Mouse (Mus musculus) CH12.LX (cell line): ENCODE measurements around the gene Spin1. TPM values are rescaled to one million over a fixed set of nuclear protein-coding genes. Genes with fewer than 3 reads are reported as not detected.

Experiments
- DNase-seq: peaks from one replicate; pipeline ENCODE4 v3.0.0-alpha.2; 2013; ENCODE audit errors: extremely low read depth
- H3K27ac ChIP-seq: 2 replicates; pipeline ENCODE4 v1.5.1; 2012; ENCODE audit warnings: low read depth, mild to moderate bottlenecking, control low read depth, moderate library complexity; ENCODE audit not compliant: insufficient read depth
- H3K27me3 ChIP-seq: replicated peaks from 2 replicates; pipeline ENCODE3; 2012; ENCODE audit warnings: inconsistent platforms
- H3K36me3 ChIP-seq, 2 experiments: replicated peaks in 1 of 2; 2 replicates each; pipeline versions ENCODE3 to v1.6.1; 2012; ENCODE audit warnings: inconsistent platforms in 1 of 2, low read length in 1 of 2, mild to moderate bottlenecking in 1 of 2, mixed read lengths in 1 of 2, moderate library complexity in 1 of 2; ENCODE audit not compliant: control insufficient read depth in 1 of 2, insufficient read depth in 1 of 2
- H3K4me1 ChIP-seq, 2 experiments: 2 replicates each; pipeline ENCODE4 v1.6.1; 2012; ENCODE audit warnings: inconsistent platforms in 1 of 2, moderate library complexity in 1 of 2; ENCODE audit not compliant: insufficient read depth in 2 of 2, control insufficient read depth in 1 of 2
- H3K4me2 ChIP-seq: 2 replicates; pipeline ENCODE4 v1.6.1; 2012; ENCODE audit warnings: low read depth, mild to moderate bottlenecking, control low read depth; ENCODE audit not compliant: poor library complexity, insufficient read depth, severe bottlenecking
- H3K4me3 ChIP-seq, 3 experiments: fragments of 150-350 bp in 1 of 3; sonication (generic) in 1 of 3; replicated peaks in 1 of 3; 2 replicates each; pipeline versions ENCODE3 to v1.5.1; 2011 to 2012; ENCODE audit warnings: low read depth in 2 of 3, low read length in 2 of 3, mild to moderate bottlenecking in 2 of 3, moderate library complexity in 2 of 3, control low read depth in 1 of 3, improper control_type of control experiment in 1 of 3, inconsistent platforms in 1 of 3, mixed read lengths in 1 of 3; ENCODE audit not compliant: poor library complexity in 1 of 3
- H3K79me2 ChIP-seq: replicated peaks from 2 replicates; pipeline ENCODE4 v1.6.1; 2012; ENCODE audit warnings: mild to moderate bottlenecking, moderate library complexity; ENCODE audit not compliant: control insufficient read depth, poor library complexity, insufficient read depth, severe bottlenecking; ENCODE audit errors: extremely low read depth
- H3K9ac ChIP-seq: 2 replicates; pipeline ENCODE4 v1.6.1; 2012; ENCODE audit warnings: low read depth, mild to moderate bottlenecking, control low read depth, moderate library complexity; ENCODE audit not compliant: insufficient read depth
- H3K9me3 ChIP-seq: replicated peaks from 2 replicates; pipeline ENCODE3; 2012; ENCODE audit warnings: low read length, inconsistent platforms, mixed read lengths
- CHD2 ChIP-seq: IDR thresholded peaks from 2 replicates; pipeline ENCODE4 v1.6.1; 2011; ENCODE audit warnings: low read length, improper control_type of control experiment
- E2F4 ChIP-seq: IDR thresholded peaks from 2 replicates; pipeline ENCODE4 v1.6.1; 2011; ENCODE audit warnings: low read depth, low read length, improper control_type of control experiment; ENCODE audit not compliant: insufficient replicate concordance
- ELF1 ChIP-seq: IDR thresholded peaks from 2 replicates; pipeline ENCODE4 v1.6.1; 2014; ENCODE audit warnings: low read depth, mild to moderate bottlenecking, inconsistent platforms, low read length, improper control_type of control experiment
- EP300 ChIP-seq: IDR thresholded peaks from 2 replicates; pipeline ENCODE4 v1.6.1; 2011; ENCODE audit warnings: low read length, improper control_type of control experiment
- HCFC1 ChIP-seq: IDR thresholded peaks from 2 replicates; pipeline ENCODE4 v1.6.1; 2012; ENCODE audit warnings: low read depth, mild to moderate bottlenecking, inconsistent platforms, low read length, improper control_type of control experiment
- IRF4 ChIP-seq: IDR thresholded peaks from 2 replicates; pipeline ENCODE4 v1.6.1; 2014; ENCODE audit warnings: low read depth, mild to moderate bottlenecking, inconsistent platforms, low read length, improper control_type of control experiment
- JUN ChIP-seq: IDR thresholded peaks from 2 replicates; pipeline ENCODE4 v1.6.1; 2011; ENCODE audit warnings: low read depth, mild to moderate bottlenecking, low read length, improper control_type of control experiment, moderate library complexity; ENCODE audit not compliant: insufficient read depth
- KAT2A ChIP-seq: IDR thresholded peaks from 2 replicates; pipeline ENCODE4 v1.6.1; 2012; ENCODE audit warnings: low read length, improper control_type of control experiment, inconsistent platforms; ENCODE audit not compliant: insufficient replicate concordance
- MAFK ChIP-seq: IDR thresholded peaks from 2 replicates; pipeline ENCODE4 v1.6.1; 2011; ENCODE audit warnings: low read length, improper control_type of control experiment; ENCODE audit not compliant: insufficient replicate concordance
- MAX ChIP-seq: IDR thresholded peaks from 2 replicates; pipeline ENCODE4 v1.6.1; 2011; ENCODE audit warnings: low read length, improper control_type of control experiment
- MAZ ChIP-seq: IDR thresholded peaks from 2 replicates; pipeline ENCODE4 v1.6.1; 2012; ENCODE audit warnings: low read depth, mild to moderate bottlenecking, inconsistent platforms, low read length, improper control_type of control experiment, moderate library complexity
- MEF2A ChIP-seq: IDR thresholded peaks from 2 replicates; pipeline ENCODE4 v1.6.1; 2014; ENCODE audit warnings: low read depth, mild to moderate bottlenecking, inconsistent platforms, low read length, improper control_type of control experiment, borderline replicate concordance
- MXI1 ChIP-seq: IDR thresholded peaks from 2 replicates; pipeline ENCODE4 v1.6.1; 2011; ENCODE audit warnings: mild to moderate bottlenecking, low read depth, low read length, improper control_type of control experiment
- MYC ChIP-seq: IDR thresholded peaks from 2 replicates; pipeline ENCODE4 v1.6.1; 2011; ENCODE audit warnings: low read depth, mild to moderate bottlenecking, improper control_type of control experiment, low read length
- PAX5 ChIP-seq: IDR thresholded peaks from 2 replicates; pipeline ENCODE4 v1.6.1; 2012; ENCODE audit warnings: low read length, inconsistent platforms, mixed read lengths
- POLR2A ChIP-seq: IDR thresholded peaks from 2 replicates; pipeline ENCODE4 v1.6.1; 2011; ENCODE audit warnings: low read depth, mild to moderate bottlenecking, improper control_type of control experiment, low read length
- RAD21 ChIP-seq: IDR thresholded peaks from 2 replicates; pipeline ENCODE4 v1.6.1; 2011; ENCODE audit warnings: low read depth, mild to moderate bottlenecking, low read length, improper control_type of control experiment, moderate library complexity
- RCOR1 ChIP-seq: conservative IDR thresholded peaks from 2 replicates; pipeline ENCODE4 v1.6.1; 2012; ENCODE audit warnings: low read depth, mild to moderate bottlenecking, inconsistent platforms, low read length, improper control_type of control experiment
- SIN3A ChIP-seq: IDR thresholded peaks from 2 replicates; pipeline ENCODE4 v1.6.1; 2012; ENCODE audit warnings: low read length, improper control_type of control experiment, inconsistent platforms
- SMC3 ChIP-seq: IDR thresholded peaks from 2 replicates; pipeline ENCODE4 v1.6.1; 2011; ENCODE audit warnings: low read depth, low read length, improper control_type of control experiment
- TBP ChIP-seq: conservative IDR thresholded peaks from 2 replicates; pipeline ENCODE4 v1.6.1; 2011; ENCODE audit warnings: low read depth, low read length, improper control_type of control experiment
- TCF12 ChIP-seq: IDR thresholded peaks from 2 replicates; pipeline ENCODE4 v1.6.1; 2014; ENCODE audit warnings: low read depth, mild to moderate bottlenecking, inconsistent platforms, low read length, improper control_type of control experiment
- USF1 ChIP-seq: IDR thresholded peaks from 2 replicates; pipeline ENCODE4 v1.6.1; 2014; ENCODE audit warnings: low read depth, mild to moderate bottlenecking, inconsistent platforms, low read length, improper control_type of control experiment
- USF2 ChIP-seq: conservative IDR thresholded peaks from 2 replicates; pipeline ENCODE4 v1.6.1; 2011; ENCODE audit warnings: low read depth, low read length, improper control_type of control experiment
- ZMIZ1 ChIP-seq: IDR thresholded peaks from 2 replicates; pipeline ENCODE4 v1.6.1; 2012; ENCODE audit warnings: low read depth, mild to moderate bottlenecking, inconsistent platforms, low read length, improper control_type of control experiment
- ZNF384 ChIP-seq: IDR thresholded peaks from 2 replicates; pipeline ENCODE4 v1.6.1; 2012; ENCODE audit warnings: low read depth, low read length, improper control_type of control experiment, inconsistent platforms
- dilution Hi-C: fragments of 300-500 bp; cut with MboI; formaldehyde crosslinking; loops from 2 replicates; pipeline ENCODE4 v1.14.3; 2020; ENCODE audit warnings: low sequenced_read_pairs; ENCODE audit not compliant: extremely low pct_unique_long_range_greater_than_20kb, extremely low pct_ligation_motif_present
- in situ Hi-C: fragments of 300-500 bp; cut with MboI; formaldehyde crosslinking; loops from 3 replicates; pipeline ENCODE4 v1.14.3; 2019; ENCODE audit warnings: low sequenced_read_pairs, low pct_ligation_motif_present, low pct_unique_long_range_greater_than_20kb, mixed read lengths
- polyA plus RNA-seq: library from polyadenylated mRNA; unstranded; fragments of >175 nt; gene quantifications from 2 replicates; pipeline ENCODE4 v1.2.1, GENCODE M21; 2012; ENCODE audit warnings: low read depth; ENCODE audit not compliant: insufficient read length
- total RNA-seq, 2 experiments: library from RNA; depleted of rRNA; stranded (reverse); fragments of 300-350 nt in 1 of 2; fragments of >200 nt in 1 of 2; gene quantifications; 2 replicates each; pipeline ENCODE4 v1.2.3; 2012 to 2014

The Spin1 gene
- total and polyA plus RNA-seq, 3 experiments = 15.2 to 37.8 (median 25.4) TPM

DNA sequence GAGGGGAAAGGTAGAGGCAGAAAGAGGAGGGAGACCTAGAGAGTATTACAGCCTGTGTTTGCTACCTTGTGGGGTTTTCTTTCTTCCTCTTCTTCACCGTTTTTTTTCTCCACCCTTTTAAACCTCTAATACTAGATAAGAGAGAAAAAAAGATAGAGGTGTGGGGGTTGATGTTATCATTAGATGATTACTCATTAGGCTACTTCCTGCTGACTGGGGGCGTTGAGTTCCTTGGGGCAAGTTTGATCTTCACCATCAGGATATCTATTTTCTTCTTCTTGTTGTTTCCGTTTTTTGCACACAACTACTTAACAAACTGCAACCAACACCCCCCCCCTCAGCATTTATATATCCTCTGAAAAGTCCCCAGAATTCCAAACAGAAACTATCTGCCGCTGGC is 12.5 kb upstream of the Spin1 start:
- H3K9me3 ChIP-seq = no peaks in the 10 kb centered on the region
- H3K79me2 ChIP-seq = no peaks in the 10 kb centered on the region
- H3K9ac ChIP-seq = no peak overlapping the region
- DNase-seq = no peak
- TF ChIP-seq USF2 (no peak), MXI1 (no peak), TCF12 (no peak), MAFK (no peak), E2F4 (no peak), TBP (no peak), HCFC1 (no peak), PAX5 (no peak), MAX (no peak), KAT2A (no peak), ZNF384 (no peak), MYC (no peak), MAZ (no peak), SMC3 (no peak), ELF1 (no peak), SIN3A (no peak), JUN (no peak), EP300 (no peak)
- no peak overlapping the region for H3K27ac ChIP-seq
- peaks cover 0 to 3% of the 10 kb centered on the region in 2 experiments; a peak in 1 of 4 replicates for H3K4me1 ChIP-seq
- H3K36me3 ChIP-seq = no peaks in the 10 kb centered on the region
- no peak overlapping the region for H3K4me3 ChIP-seq
- H3K27me3 ChIP-seq = no peaks in the 10 kb centered on the region
- H3K4me2 ChIP-seq = no peak overlapping the region
- dilution Hi-C loops (no loop called here), in situ Hi-C loops (no loop called here)

DNA sequence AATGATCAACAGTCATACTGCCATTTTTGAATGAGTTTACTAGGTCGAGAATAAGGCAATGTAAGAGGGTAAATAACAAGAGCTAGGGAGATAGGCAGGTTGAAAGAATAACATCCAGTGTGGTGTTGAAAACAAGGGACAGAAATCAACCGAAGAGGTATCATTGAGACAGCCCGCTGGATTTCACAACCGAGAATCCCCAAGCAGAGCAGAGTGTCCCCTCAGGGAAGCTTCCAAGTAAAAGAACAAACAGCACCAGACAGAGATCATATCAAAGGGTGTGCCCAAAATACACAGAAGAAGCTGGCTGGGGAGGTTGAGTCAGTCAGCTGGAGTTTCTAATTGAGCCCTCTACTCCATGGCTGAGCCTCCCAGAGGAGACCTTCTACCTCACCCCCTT is 11.6 kb upstream of the Spin1 start:
- dilution Hi-C loops = no loop called here
- Histone ChIP-seq H3K9ac (no peak overlapping the region), H3K27me3 (no peaks in the 10 kb centered on the region), H3K79me2 (no peaks in the 10 kb centered on the region), H3K4me3 (no peak overlapping the region), H3K27ac (no peak overlapping the region), H3K4me1 (peaks cover 0 to 7% of the 10 kb centered on the region in 2 experiments; a peak in 1 of 4 replicates), H3K36me3 (no peaks in the 10 kb centered on the region), H3K4me2 (no peak overlapping the region), H3K9me3 (no peaks in the 10 kb centered on the region)
- DNase-seq = no peak
- no peak for TF ChIP-seq EP300
- no peak for TF ChIP-seq USF1
- no peak for TF ChIP-seq USF2
- no peak for TF ChIP-seq CHD2
- no peak for TF ChIP-seq RCOR1
- TF ChIP-seq KAT2A = no peak
- TF ChIP-seq RAD21 = no peak
- no peak for TF ChIP-seq ZMIZ1
- no peak for TF ChIP-seq POLR2A
- TF ChIP-seq MEF2A = no peak
- no peak for TF ChIP-seq IRF4
- TF ChIP-seq ZNF384 = no peak
- no peak for TF ChIP-seq MAZ
- in situ Hi-C loops = no loop called here
